Mouse (Mus musculus) T-helper 2 cell (primary cell): ENCODE data around the gene Idua.

Source experiments
- in situ Hi-C: fragments of 300-600 bp; cut with MboI, MseI; formaldehyde crosslinking; loops from one replicate; pipeline ENCODE4 v1.15.1; 2025; ENCODE audit warnings: high pct_unique_total_duplicates

Gene Idua

DNA sequence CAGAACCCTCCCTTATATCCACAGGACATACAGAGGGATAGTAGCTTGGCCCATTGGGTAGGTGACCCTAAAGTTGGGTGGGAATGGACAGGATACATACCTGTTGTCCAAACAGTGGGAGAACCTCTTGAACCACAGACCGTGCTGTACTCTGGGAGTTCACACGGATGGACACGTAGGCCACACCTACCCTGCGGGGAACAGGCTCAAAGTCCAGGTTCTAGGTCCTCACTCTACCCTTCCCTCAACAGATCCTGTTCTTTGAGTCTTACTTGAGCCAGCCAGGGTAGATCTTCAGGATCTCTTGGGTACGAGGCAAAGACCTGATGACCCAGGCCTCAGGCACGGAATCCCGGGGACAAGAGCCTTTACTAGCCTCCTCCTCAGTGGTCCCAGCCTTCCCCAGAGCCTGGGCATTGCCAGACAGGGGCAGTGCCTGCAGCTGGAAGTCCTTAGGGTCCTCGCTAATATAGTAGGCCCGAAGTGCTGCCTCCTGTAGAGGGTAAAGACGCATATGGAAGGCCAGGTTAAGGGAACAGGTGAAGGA lies 5.6 kb upstream of the Idua start:
- in situ Hi-C loops, result loop anchor here (25.0 kb wide), 1 partner anchor 1392 kb away; no protein-coding TSS in a partner anchor

DNA sequence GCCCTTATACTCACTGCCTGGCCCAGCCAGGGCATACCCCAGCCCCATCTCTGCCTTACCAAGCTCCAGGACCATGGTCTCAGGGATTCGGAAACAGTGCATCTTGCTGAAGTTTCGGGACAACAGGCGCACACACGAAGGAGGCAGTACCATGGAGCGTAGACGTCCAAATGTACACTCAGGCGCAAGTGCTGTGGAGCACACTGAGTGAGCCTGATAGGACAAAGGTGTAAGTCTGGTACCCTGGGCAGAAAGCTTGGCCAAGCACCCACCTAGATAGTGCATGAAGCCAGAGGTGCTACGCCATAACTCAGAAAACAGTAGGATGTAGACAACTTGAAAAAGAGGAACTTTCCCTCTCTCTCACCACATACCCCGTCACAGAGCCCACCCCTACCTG lies 4.8 kb upstream of the Idua start:
- in situ Hi-C loops, result loop anchor here (25.0 kb wide), 1 partner anchor 1393 kb away; no protein-coding TSS in a partner anchor

DNA sequence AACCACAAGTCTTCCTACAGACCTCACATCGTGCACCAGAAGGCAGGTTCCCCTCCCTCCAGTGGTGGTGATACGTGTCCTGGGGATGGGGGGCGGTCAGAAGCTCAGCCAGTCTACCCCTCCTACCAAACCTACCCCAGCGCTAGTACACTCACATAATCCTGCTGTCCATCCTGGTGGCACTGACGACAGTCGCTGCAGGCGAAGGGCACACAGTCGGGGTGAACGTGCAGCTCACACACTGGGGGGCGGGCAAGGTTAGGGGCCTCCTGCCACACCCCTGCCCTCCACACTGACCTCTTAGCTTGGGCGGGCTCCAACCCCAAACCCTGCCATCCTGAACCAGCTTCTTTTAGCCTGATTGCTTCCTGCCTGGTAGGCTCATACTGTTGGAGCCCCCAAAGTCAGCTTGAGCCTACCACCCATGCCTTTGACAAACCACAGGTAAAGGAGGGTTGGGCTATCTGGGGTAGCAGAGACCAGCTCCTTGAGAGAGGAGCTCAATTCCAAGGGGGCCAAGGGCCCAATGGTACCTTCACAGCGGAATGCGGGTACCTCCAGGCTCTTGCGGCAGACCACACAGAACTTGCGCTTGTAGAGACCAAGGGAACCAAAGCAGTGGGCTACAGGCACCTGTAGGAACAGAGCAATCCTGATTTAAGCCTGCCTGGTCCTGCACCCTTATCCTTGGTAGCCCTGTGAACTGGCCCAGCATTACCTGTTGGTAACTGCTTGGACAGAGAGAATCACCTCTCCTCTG lies 4.1 kb upstream of the Idua start:
- in situ Hi-C loops, result loop anchor here (25.0 kb wide), 1 partner anchor 1394 kb away; no protein-coding TSS in a partner anchor

- in situ Hi-C loops, result loop anchor here (25.0 kb wide), 1 partner anchor 1395 kb away; no protein-coding TSS in a partner anchor
Observed at GRCm38 (mm10) chr5:108657406-108657805, 2.7 kb upstream of the Idua start.

GRCm38 (mm10) chr5:108658611-108659010 lies 1.5 kb upstream of the Idua start:
- in situ Hi-C loops, result loop anchor here (25.0 kb wide), 1 partner anchor 1396 kb away; no protein-coding TSS in a partner anchor

GRCm38 (mm10) chr5:108660632-108661268 lies 619 bp downstream of the Idua start:
- in situ Hi-C loops, result loop anchor here (25.0 kb wide), 1 partner anchor 1398 kb away; no protein-coding TSS in a partner anchor

DNA sequence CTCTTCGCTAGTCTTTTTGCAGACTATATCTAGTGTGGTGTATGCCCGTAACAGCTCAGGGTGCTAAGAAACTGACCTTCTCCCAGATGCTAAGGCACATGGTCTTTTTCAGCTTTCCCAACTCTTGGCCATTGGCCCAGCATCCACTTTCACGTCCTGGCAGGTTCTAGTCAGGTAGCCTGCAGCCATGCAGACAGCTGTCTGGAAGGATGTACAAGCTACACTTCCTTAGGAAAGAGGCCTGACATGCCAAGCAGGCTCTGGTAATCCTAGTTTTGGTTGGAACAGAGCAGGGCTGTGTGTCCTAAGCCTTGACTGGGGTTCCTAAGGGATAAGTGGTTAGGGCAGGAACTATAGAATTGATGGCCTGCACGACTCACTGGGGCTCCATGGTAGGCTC lies 2.6 kb downstream of the Idua start:
- in situ Hi-C loops, result loop anchor here (25.0 kb wide), 1 partner anchor 1400 kb away; no protein-coding TSS in a partner anchor

DNA sequence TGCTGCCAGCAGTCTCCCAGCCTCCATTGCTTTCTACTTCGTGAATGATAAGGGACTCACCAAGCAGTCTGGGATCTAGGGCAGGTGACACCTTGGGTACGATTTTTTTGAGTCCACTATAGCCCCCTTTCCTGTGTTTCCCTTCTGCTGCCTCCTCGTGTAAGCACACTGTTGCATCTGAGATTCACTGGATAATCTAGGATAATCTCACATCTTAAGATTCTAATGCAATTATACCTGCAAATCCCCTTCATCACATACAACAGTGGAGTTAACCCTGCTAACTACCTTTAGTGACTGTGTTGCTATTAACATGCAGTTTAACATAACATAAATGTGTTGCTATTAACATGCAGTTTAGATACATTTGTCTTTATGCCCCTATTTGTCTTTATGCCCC lies 4.9 kb downstream of the Idua start:
- in situ Hi-C loops, result loop anchor here (25.0 kb wide), 1 partner anchor 1403 kb away; no protein-coding TSS in a partner anchor

DNA sequence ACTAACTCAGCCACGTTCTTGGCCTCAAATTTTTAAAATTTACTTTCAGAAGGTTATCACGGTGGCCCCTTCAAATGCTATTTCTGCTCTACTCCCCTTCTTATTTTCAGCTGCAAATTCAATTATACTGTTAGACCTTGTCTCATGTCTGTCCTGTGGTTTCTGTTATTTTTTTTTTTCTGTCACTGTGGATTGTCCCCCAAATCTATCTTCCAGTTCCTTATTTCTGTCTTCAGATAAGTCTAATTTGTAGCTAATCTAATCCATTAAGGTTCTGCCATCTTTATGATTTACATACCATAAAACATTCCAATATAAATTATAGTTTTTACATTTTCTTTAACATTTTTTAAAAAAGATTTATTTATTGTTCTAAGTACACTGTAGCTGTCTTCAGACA lies 7.2 kb downstream of the Idua start:
- in situ Hi-C loops, result loop anchor here (25.0 kb wide), 1 partner anchor 1405 kb away; no protein-coding TSS in a partner anchor

DNA sequence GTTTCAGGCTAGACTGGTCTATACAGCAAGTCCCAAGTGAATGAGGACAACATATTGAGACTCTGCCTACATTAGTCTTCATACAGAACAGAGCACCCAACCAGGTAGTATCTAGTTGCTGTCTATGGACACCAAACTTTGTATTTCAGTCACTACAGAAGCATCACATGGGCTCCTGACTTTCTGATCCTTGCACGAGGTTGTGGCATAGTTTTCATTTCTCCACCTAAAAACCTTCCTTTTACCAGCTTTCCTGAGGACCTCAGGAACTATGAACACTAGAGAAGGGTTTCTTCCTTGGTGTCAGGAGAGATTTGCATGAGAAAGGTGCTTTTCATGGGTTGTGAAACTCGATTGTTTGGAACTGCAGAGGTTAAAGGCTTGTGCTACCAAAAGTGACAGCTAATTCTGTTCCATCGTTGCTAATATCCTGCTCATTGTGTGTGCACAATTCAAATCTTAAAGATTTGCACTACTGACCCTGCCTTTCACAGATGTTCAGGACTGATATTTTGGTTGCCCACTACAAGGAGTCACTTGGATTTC lies 8.3 kb downstream of the Idua start:
- in situ Hi-C loops, result loop anchor here (25.0 kb wide), 1 partner anchor 1406 kb away; no protein-coding TSS in a partner anchor

DNA sequence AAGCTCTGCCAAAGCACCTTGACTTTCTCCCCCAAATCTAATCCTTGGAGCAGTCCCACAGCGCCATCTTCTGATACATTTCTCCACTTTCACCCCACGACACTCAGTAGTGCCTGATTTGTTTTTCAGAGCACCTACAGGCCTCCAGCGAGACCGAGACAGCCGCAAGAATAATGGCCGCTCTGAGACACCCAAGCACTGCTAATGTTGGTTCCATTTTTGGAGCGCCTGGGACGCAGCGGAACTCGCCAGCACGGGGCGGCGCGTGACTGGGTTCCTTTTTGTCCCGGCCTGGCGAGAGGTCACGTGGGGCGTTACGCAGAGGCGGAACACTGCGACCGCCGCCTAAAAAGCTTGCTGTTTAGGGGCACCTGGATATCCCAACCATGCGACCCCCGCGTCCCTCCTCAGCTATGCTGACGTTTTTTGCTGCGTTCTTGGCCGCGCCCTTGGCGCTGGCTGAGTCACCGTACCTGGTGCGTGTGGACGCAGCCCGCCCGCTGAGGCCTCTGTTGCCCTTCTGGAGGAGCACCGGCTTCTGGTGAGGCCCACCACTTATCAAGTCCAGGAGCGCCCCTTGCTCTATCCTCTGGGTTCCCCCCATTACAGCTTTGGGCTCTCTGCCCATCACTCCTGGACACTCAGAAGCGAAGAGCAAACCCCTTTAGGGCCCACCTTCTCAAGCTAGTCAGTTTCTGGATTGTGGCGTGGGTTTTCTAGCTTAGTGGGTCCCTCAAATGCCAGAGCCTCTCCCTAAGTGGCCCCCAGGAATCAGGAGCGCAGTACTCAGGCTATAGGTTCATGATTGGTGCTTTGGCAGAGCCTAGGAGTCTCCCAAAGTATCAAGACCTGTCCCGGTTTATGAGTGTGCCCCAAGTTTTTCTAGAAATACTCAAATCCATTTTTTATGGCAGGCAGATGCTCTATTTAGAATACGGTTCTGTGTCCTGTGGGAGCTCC lies 9.1 kb downstream of the Idua start, which contains the start of gene Dgkq:
Gene Dgkq (minus strand): TSS at position 696 of the 960 bp plus-strand sequence.
- in situ Hi-C loops, result loop anchor here (25.0 kb wide), 1 partner anchor 1407 kb away; no protein-coding TSS in a partner anchor

DNA sequence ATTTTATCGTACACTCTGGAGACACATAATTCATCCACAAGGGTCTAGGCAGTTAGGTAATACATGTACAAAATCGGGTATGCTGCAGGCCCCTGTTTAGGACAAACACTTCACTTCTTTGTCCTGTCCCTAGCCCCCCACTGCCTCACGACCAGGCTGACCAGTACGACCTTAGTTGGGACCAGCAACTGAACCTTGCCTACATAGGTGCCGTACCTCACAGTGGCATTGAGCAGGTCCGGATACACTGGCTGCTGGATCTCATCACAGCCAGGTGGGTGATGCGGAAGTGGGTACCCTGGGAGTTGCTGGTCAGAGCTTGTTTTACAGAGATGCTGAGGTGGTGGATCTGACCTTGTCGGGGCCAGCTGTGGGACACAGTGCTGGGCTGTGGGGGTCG lies 9.9 kb downstream of the Idua start:
- in situ Hi-C loops, result loop anchor here (10.0 to 25.0 kb wide), 2 partner anchors 205 to 1408 kb away; partner anchors contain the start of gene Pcgf3

GRCm38 (mm10) chr5:108670785-108671184 lies 10.7 kb downstream of the Idua start:
- in situ Hi-C loops, result loop anchor here (10.0 to 25.0 kb wide), 2 partner anchors 206 to 1408 kb away; partner anchors contain the start of gene Pcgf3

- in situ Hi-C loops, result loop anchor here (10.0 to 25.0 kb wide), 2 partner anchors 207 to 1409 kb away; partner anchors contain the start of gene Pcgf3
Observed at GRCm38 (mm10) chr5:108671757-108672156, 11.6 kb downstream of the Idua start.

DNA sequence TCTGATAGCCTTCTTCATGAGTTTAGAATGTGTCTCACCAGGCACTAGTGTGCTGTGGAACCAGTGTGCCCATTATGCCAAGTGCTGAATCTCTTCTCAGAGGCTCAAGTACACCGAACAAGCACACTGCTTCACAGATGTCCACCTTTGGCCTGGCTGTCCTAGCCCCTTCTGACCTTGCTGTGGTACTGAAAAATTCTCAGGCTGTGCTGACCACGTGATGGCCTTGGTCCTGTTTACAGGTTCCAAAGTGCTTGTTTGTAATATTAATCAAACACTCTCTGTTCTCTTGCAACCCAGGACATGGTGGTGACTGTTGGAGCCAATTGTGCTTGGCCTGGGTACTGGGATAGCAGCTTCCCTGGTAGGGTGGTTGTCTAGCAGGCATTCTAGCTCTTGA lies 14.5 kb downstream of the Idua start:
- in situ Hi-C loops, result loop anchor here (10.0 to 25.0 kb wide), 2 partner anchors 210 to 1412 kb away; partner anchors contain the start of gene Pcgf3

- in situ Hi-C loops, result loop anchor here (10.0 kb wide), 1 partner anchor 211 kb away; the partner anchor contains the start of gene Pcgf3
Observed at GRCm38 (mm10) chr5:108675251-108675816, 15.2 kb downstream of the Idua start, which contains the start of gene Slc26a1. Slc26a1 (minus strand) TSS chr5:108675569.

- in situ Hi-C loops, result loop anchor here (10.0 kb wide), 1 partner anchor 212 kb away; the partner anchor contains the start of gene Pcgf3
Observed at GRCm38 (mm10) chr5:108676772-108677498, 16.8 kb downstream of the Idua start.

DNA sequence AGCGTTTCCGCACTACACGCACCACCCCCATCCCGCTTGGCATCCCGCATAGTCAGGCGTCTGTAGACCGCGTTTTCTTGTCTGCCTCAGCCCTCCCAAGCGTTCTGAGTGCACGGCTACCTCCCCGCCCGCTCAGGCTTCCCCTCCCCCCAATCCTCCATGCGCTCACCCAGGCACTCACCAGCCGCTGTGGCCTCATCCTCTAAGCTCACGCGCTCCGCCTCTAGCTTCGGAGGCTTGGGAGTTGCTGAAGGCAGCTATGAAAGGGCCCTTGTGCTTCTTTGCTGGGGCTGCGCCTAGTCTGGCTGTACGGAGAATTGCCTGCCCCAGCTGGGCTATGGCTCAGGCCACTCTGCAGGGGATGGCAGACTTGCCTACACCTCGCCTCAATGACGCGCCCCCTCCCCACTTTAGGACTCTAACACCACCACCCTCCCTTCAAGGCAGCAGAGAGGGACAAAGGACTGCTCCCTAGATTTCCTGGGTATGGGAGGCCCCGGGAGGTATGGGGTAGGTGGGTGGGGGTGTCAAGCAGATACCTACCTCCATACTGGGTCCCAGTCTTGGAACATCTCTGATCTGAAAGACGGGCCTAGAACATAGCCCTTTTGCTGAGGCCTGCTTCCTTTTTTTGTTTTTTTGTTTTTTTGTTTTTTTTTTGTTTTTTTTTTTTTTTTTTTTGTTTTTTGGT lies 17.6 kb downstream of the Idua start:
- in situ Hi-C loops, result loop anchor here (10.0 kb wide), 1 partner anchor 213 kb away; the partner anchor contains the start of gene Pcgf3
